Mouse (Mus musculus) heart, postnatal 0 days (tissue): ENCODE results near the gene Ltc4s. TPM values are rescaled to one million over a fixed set of nuclear protein-coding genes. Genes with fewer than 3 reads are reported as not detected.

ENCODE experiments used
- ATAC-seq: fragments of 200-750 bp; cut with Nextera tagmentation; 2 replicates; pipeline ENCODE4 v1.8.0; 2017; ENCODE audit warnings: low read depth, moderate number of reproducible peaks, moderate library complexity; ENCODE audit not compliant: insufficient read depth
- DNase-seq: peaks from one replicate; pipeline ENCODE4 v3.0.0-alpha.2; 2016; ENCODE audit warnings: low spot score
- H3K27ac ChIP-seq: fragments of 300-500 bp; sonication (generic); 2 replicates; pipeline ENCODE4 v1.5.1; 2014; ENCODE audit warnings: low read depth, mild to moderate bottlenecking
- H3K27me3 ChIP-seq: fragments of 300-500 bp; sonication (generic); 2 replicates; pipeline ENCODE4 v1.6.1; 2014; ENCODE audit warnings: low read length, mixed read lengths; ENCODE audit not compliant: control insufficient read depth, insufficient read depth
- H3K36me3 ChIP-seq: fragments of 300-500 bp; sonication (generic); replicated peaks from 2 replicates; pipeline ENCODE4 v1.6.1; 2014; ENCODE audit warnings: low read length, mixed read lengths; ENCODE audit not compliant: control insufficient read depth, insufficient read depth
- H3K4me1 ChIP-seq: fragments of 300-500 bp; sonication (generic); 2 replicates; pipeline ENCODE4 v1.6.1; 2014; ENCODE audit warnings: antibody characterized with exemption; ENCODE audit not compliant: control insufficient read depth, insufficient read depth
- H3K4me2 ChIP-seq: fragments of 300-500 bp; sonication (generic); 2 replicates; pipeline ENCODE4 v1.6.1; 2014; ENCODE audit warnings: low read depth, mild to moderate bottlenecking, low read length, moderate library complexity
- H3K4me3 ChIP-seq: fragments of 300-500 bp; sonication (generic); 2 replicates; pipeline ENCODE4 v1.5.1; 2014; ENCODE audit warnings: low read depth, low read length
- H3K9ac ChIP-seq: fragments of 300-500 bp; sonication (generic); replicated peaks from 2 replicates; pipeline ENCODE4 v1.6.1; 2014; ENCODE audit warnings: low read depth, low read length, mixed read lengths
- H3K9me3 ChIP-seq: fragments of 300-500 bp; sonication (generic); replicated peaks from 2 replicates; pipeline ENCODE4 v1.6.1; 2016; ENCODE audit warnings: low read length; ENCODE audit not compliant: control insufficient read depth
- CTCF ChIP-seq: IDR thresholded peaks from 2 replicates; pipeline ENCODE4 v1.5.1; 2016; ENCODE audit warnings: antibody characterized with exemption, control low read depth, low read depth
- EP300 ChIP-seq: IDR thresholded peaks from 2 replicates; pipeline ENCODE4 v1.6.1; 2016; ENCODE audit warnings: antibody characterized with exemption, low read depth
- WGBS: fragments of 180-500 bp; shearing (Covaris S2); extraction: QIAGEN DNeasy Blood & Tissue Kit; methylation state at CpG from one replicate; pipeline ENCODE4 v1.1.7; 2014; 5-methylcytosine and 5-hydroxymethylcytosine counted together
- polyA plus RNA-seq: library from polyadenylated mRNA; unstranded; fragments of >200 nt; fragmentation: Nextera tagmentation; extraction: Ambion mirVana; gene quantifications from 2 replicates; pipeline ENCODE4 v1.2.1, GENCODE M21; 2015
- total RNA-seq: library from RNA; depleted of rRNA; stranded (reverse); fragments of >200 nt; gene quantifications from 2 replicates; pipeline ENCODE4 v1.2.3, GENCODE M21; 2014; ENCODE audit warnings: low replicate concordance

Ltc4s gene
- total and polyA plus RNA-seq, 2 experiments from 2014 or later, result 2.2 TPM; not detected in 1

- H3K27me3 ChIP-seq, result no peaks in the 10 kb centered on the region
- H3K9me3 ChIP-seq, result no peaks in the 10 kb centered on the region
- H3K27ac ChIP-seq, result no peak overlapping the region
- H3K4me1 ChIP-seq, result no peaks in the 10 kb centered on the region
- H3K36me3 ChIP-seq, result no peaks in the 10 kb centered on the region
- no peak overlapping the region for H3K4me2 ChIP-seq
- DNase-seq, result no peak
- no peak overlapping the region for H3K4me3 ChIP-seq
- ATAC-seq, result no peak
- TF ChIP-seq EP300 (no peak), CTCF (no peak)
- H3K9ac ChIP-seq, result no peak overlapping the region
- WGBS, result 68% methylated on average over 7 of the region's 7 CpGs
Measured at GRCm38 (mm10) chr11:50248473-50249171, 10.2 kb upstream of the Ltc4s start.

- no peaks in the 10 kb centered on the region for H3K9me3 ChIP-seq
- H3K4me2 ChIP-seq, result no peak overlapping the region
- 76% methylated on average over 5 of the region's 5 CpGs for WGBS
- H3K4me3 ChIP-seq, result no peak overlapping the region
- TF ChIP-seq CTCF (no peak), EP300 (no peak)
- H3K9ac ChIP-seq, result no peak overlapping the region
- H3K36me3 ChIP-seq, result no peaks in the 10 kb centered on the region
- H3K4me1 ChIP-seq, result no peaks in the 10 kb centered on the region
- no peaks in the 10 kb centered on the region for H3K27me3 ChIP-seq
- DNase-seq (no peak), ATAC-seq (no peak)
- no peak overlapping the region for H3K27ac ChIP-seq
Measured at GRCm38 (mm10) chr11:50245269-50245668, 6.9 kb upstream of the Ltc4s start.

GRCm38 (mm10) chr11:50243926-50244325 lies 5.5 kb upstream of the Ltc4s start:
- no peaks in the 10 kb centered on the region for H3K27me3 ChIP-seq
- ATAC-seq, result no peak
- H3K4me1 ChIP-seq, result no peaks in the 10 kb centered on the region
- no peak overlapping the region for H3K4me2 ChIP-seq
- DNase-seq, result no peak
- H3K9ac ChIP-seq, result no peak overlapping the region
- no peaks in the 10 kb centered on the region for H3K36me3 ChIP-seq
- 64% methylated on average over 6 of the region's 6 CpGs for WGBS
- H3K4me3 ChIP-seq, result no peak overlapping the region
- no peak for TF ChIP-seq CTCF
- TF ChIP-seq EP300, result no peak
- no peak overlapping the region for H3K27ac ChIP-seq
- H3K9me3 ChIP-seq, result no peaks in the 10 kb centered on the region

GRCm38 (mm10) chr11:50240235-50240911 lies 2.0 kb upstream of the Ltc4s start:
- Histone ChIP-seq H3K9me3 (no peaks in the 10 kb centered on the region), H3K4me2 (no peak overlapping the region), H3K4me3 (no peak overlapping the region), H3K27me3 (peaks cover 12% of the 10 kb centered on the region), H3K9ac (no peak overlapping the region), H3K4me1 (peaks cover 12% of the 10 kb centered on the region), H3K27ac (no peak overlapping the region), H3K36me3 (no peaks in the 10 kb centered on the region)
- no peak for TF ChIP-seq CTCF
- no peak for TF ChIP-seq EP300
- ATAC-seq, result peak; percentile 7; the same call in 1 of the 2 replicates
- no peak for DNase-seq
- WGBS, result 78% methylated on average over 7 of the region's 7 CpGs

- Histone ChIP-seq H3K4me1 (peaks cover 12% of the 10 kb centered on the region), H3K4me2 (no peak overlapping the region), H3K27ac (no peak overlapping the region), H3K4me3 (no peak overlapping the region), H3K9ac (no peak overlapping the region), H3K9me3 (no peaks in the 10 kb centered on the region), H3K27me3 (peaks cover 12% of the 10 kb centered on the region), H3K36me3 (peaks cover 6% of the 10 kb centered on the region)
- no peak for ATAC-seq
- TF ChIP-seq EP300, result no peak
- TF ChIP-seq CTCF, result no peak
- 87% methylated on average over 9 of the region's 9 CpGs for WGBS
- DNase-seq, result no peak
Measured at GRCm38 (mm10) chr11:50238821-50239791, 690 bp upstream of the Ltc4s start.
